Mouse (Mus musculus): ENCODE data around the gene BC035044.

DNA sequence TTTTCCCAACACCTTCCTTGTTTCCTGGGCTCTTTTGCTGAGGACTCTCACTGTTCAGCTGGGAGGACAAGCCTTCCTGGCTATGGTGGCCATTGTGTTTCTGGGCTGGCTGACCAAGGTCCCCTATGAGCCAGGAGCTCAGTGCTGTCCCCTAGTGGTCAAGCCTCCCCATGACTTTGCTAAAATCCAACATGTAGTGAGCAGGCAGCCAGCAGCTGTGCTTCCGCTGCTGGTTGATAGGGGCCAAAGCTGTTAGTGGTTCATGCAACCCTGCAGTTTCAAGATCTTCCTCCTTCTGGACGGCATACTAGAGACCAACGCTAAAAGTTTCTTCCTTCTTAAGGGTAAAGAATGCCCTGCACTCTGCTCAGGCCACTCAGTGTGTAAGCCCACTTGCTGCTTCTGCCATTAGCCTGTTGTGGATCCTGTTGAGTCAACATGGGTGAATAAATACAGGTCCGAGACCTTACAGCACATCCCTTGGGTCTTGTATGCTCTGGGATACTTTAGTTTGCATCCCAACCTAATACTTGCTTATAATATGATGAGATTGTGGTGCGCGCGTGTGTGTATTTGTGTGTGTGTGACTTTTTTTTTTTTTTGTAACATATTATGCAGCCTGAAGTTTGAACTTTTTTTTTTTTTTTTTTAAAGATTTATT, 45.5 kb downstream of the BC035044 start:
- TF ChIP-seq CTCF (IDR thresholded peaks at IDR 0.05; ENCODE audit: low read depth, low read length) = peak; percentile 99
- TF ChIP-seq EP300 (IDR thresholded peaks at IDR 0.05; ENCODE audit: insufficient read depth, low read depth, low read length) = no peak
- no peak for TF ChIP-seq POLR2A (IDR thresholded peaks at IDR 0.05; ENCODE audit: insufficient read depth, low read length)

Measured in ES-Bruce4 (cell line).